Mouse (Mus musculus) adrenal gland, adult 18-20 months (tissue): ENCODE results near the gene Hspa1l. TPM values are rescaled to one million over a fixed set of nuclear protein-coding genes. Genes with fewer than 3 reads are reported as not detected.
A peak's percentile ranks its signal among the peaks of the same experiment; 100 is the strongest.
"Not testable (repeated sequence)": the region's sequence is repeated elsewhere in the genome, so short reads cannot be mapped to it uniquely, and the experiment has no call there.

Experiments
- DNase-seq, 2 experiments: peaks; one replicate each; pipeline ENCODE4 v3.0.0; 2021 to 2022; ENCODE audit warnings: low spot score in 2 of 2
- total RNA-seq, 2 experiments: library from RNA; stranded (reverse); gene quantifications; 1 replicate in 1 of 2; 2 replicates in 1 of 2; pipeline ENCODE4 v1.2.3; 2021

The Hspa1l gene
- total RNA-seq, 2 experiments from 2014 or later = 0.30 to 0.58 TPM

- DNase-seq = not testable (repeated sequence)
These were observed 822 bp upstream of the Hspa1l start for GRCm38 (mm10) chr17:34971694-34972068.

- no peak for DNase-seq
These were observed 3.3 kb downstream of the Hspa1l start for GRCm38 (mm10) chr17:34975581-34976492.

- DNase-seq = no peak
These were observed 4.5 kb downstream of the Hspa1l start for GRCm38 (mm10) chr17:34977000-34977399.

GRCm38 (mm10) chr17:34978239-34978638, 5.7 kb downstream of the Hspa1l start:
- DNase-seq = no peak

GRCm38 (mm10) chr17:34979631-34980030, 7.1 kb downstream of the Hspa1l start:
- DNase-seq = no peak

- DNase-seq = no peak
These were observed 8.2 kb downstream of the Hspa1l start for GRCm38 (mm10) chr17:34980655-34981054.

- DNase-seq = peak; percentile 84 to 90
These were observed 9.2 kb downstream of the Hspa1l start, which contains the start of gene Lsm2 for GRCm38 (mm10) chr17:34981690-34982180. Gene Lsm2, plus strand, starts transcription at chr17:34981862.

GRCm38 (mm10) chr17:34982328-34982727, 9.8 kb downstream of the Hspa1l start:
- DNase-seq = no peak

GRCm38 (mm10) chr17:34984218-34984617, 11.7 kb downstream of the Hspa1l start:
- no peak for DNase-seq

- no peak for DNase-seq
These were observed 22.2 kb downstream of the Hspa1l start for GRCm38 (mm10) chr17:34994751-34995150.

- not testable (repeated sequence) for DNase-seq
These were observed 22.7 kb downstream of the Hspa1l start for GRCm38 (mm10) chr17:34995192-34995591.

- DNase-seq = not testable (repeated sequence)
These were observed 23.4 kb downstream of the Hspa1l start for GRCm38 (mm10) chr17:34995927-34996326.

GRCm38 (mm10) chr17:34996411-34997141, 24.1 kb downstream of the Hspa1l start:
- no peak for DNase-seq

GRCm38 (mm10) chr17:34997142-34997483, 24.6 kb downstream of the Hspa1l start:
- no peak for DNase-seq

GRCm38 (mm10) chr17:34998526-34999430, 26.3 kb downstream of the Hspa1l start:
- DNase-seq = no peak

GRCm38 (mm10) chr17:34999871-35000716, 27.6 kb downstream of the Hspa1l start:
- DNase-seq = not testable (repeated sequence)

- DNase-seq = peak; percentile 89
These were observed 28.4 kb downstream of the Hspa1l start, which contains the start of gene Vars for GRCm38 (mm10) chr17:35000717-35001451. Gene Vars, plus strand, starts transcription at chr17:35000987.

GRCm38 (mm10) chr17:35001452-35002152, 29.1 kb downstream of the Hspa1l start:
- DNase-seq = peak in 1 of 2 experiments; percentile 43
